Mouse (Mus musculus) heart, adult 9 months (tissue): ENCODE results near the gene Itga9.
A peak's percentile ranks its signal among the peaks of the same experiment; 100 is the strongest.

ENCODE experiments used
- DNase-seq, 2 experiments: peaks; one replicate each; pipeline ENCODE4 v3.0.0; 2022; ENCODE audit warnings: low spot score in 2 of 2

The Itga9 gene

GRCm38 (mm10) chr9:118606817-118607371, 404 bp downstream of the Itga9 start:
- peak in 1 of 2 experiments; percentile 43 for DNase-seq

- no peak for DNase-seq
Measured at GRCm38 (mm10) chr9:118607701-118608401, 1.4 kb downstream of the Itga9 start.

- DNase-seq = no peak
Measured at GRCm38 (mm10) chr9:118608556-118608955, 2.1 kb downstream of the Itga9 start.

DNA sequence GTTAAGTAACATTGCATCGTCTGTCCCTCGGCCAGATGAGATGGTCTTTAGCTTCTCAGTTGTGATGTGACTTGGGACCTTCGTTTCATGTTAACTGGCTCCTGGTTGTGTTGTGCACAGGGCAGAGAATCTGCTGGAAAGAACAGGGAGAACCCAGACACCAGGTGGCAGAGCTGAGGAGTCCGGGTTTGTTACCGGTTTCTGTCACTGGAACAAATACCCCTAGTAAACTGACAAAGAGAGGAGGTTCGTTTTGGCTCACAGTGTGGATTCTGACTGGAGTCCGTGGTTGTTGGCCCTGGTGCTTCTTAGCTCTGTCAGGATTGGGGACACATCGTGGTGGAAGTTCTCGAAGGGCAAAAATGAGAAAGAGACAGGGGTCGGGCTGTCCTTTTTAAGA, 3.6 kb downstream of the Itga9 start:
- peak; percentile 34 to 59 for DNase-seq

DNA sequence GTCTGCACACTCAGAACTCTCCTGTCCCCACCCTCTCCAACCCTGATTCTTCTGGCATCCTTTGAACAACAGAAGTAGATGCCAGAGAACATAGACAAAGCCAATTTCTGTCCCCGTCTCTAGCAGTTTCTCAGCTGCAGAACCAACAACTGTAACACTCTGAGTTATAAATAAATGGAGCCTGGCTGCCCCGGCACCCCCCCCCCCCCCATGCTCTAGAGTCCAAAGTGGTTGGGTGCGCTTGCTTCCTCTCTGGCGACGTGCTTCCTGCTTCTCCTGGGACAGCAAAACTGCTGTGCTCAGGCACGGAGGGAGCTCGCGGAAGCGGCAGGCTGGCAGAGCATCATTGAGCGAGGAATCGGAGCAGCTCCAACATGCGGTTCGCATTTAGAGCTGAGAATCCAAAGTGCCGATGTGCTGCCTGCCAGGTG, 4.6 kb downstream of the Itga9 start:
- peak; percentile 77 to 82 for DNase-seq

GRCm38 (mm10) chr9:118611958-118612581, 5.6 kb downstream of the Itga9 start:
- peak; percentile 40 to 53 for DNase-seq

GRCm38 (mm10) chr9:118617237-118617636, 10.7 kb downstream of the Itga9 start:
- DNase-seq = no peak

- peak in 1 of 2 experiments; percentile 34 for DNase-seq
Measured at GRCm38 (mm10) chr9:118618732-118619250, 12.3 kb downstream of the Itga9 start.

GRCm38 (mm10) chr9:118620807-118621206, 14.3 kb downstream of the Itga9 start:
- no peak for DNase-seq

DNA sequence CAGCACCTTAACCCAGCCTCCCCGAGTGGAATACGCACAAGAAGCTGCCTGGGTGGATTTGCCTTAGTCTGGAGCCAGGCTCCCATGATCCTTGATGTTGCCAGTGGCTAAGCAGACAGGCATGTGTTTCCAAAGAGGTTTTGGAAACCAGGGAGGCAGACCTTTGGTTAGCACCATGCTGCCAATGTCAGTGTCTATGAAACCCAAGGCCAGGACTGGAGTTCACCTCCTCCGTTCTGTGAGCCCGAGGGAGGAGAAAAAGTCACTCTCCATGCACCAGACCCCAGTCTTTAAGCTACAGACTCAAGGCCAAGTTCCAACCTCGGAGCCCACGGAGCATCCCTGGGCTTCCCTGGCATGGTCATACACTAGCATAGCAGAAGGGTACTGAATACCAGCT, 15.2 kb downstream of the Itga9 start:
- no peak for DNase-seq

DNA sequence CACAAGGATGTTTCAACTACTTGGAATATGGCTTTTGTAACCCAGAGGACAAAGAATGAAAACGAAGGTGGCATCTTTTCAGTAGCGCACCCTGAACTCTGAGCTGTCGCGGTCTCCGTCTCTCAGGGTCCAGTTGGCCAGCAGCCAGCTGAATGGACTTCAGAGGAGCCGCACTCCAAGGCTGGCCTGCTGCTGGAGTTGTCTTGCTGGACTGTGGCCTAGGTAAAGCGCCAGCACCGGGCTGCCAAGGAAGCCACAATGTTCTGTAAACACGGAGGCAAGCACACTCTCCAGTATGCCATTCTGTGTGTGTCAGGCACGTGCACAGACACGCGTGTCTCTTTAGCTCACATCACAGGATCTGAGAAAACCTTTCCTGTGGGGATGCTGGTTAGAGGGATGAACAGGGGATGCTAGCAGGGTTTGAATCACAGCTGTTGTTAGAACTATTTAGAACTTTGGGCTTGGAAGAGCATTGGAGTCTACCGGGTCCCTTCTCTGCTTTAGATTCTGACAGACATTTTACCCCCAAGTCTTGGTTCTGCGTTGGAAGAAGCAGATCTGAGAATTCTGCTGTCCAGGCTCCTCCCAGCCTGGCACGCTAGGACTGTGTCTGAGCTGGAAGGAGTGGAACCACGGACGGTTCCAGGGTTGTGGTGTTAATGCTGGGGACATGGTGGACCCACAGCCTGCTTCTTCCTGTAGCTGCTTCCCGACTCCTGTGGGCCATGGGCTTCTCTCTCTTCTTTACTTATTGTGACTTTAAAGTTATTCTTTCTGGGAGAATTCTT, 16.1 kb downstream of the Itga9 start:
- DNase-seq = peak; percentile 37 to 54

DNA sequence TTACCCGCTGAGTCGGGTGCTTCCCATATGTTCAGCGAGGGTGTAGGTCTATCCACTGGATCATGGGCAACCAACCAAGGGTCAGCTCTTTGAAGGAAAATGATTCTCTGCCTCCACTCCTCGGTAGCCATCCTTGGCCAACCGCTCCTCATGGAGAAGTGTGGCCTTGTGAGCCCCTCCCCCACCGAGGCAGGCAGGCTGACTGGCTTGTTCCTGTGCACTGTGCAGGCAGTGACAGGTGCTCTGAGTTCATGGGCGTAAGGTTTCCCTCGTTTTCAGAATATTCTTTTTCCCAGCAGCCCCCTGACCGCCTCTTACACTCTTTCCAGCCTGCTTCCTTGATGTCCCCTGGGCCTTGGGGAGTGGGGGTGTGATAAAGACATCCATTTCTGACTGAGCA, 17.0 kb downstream of the Itga9 start:
- DNase-seq = no peak

DNA sequence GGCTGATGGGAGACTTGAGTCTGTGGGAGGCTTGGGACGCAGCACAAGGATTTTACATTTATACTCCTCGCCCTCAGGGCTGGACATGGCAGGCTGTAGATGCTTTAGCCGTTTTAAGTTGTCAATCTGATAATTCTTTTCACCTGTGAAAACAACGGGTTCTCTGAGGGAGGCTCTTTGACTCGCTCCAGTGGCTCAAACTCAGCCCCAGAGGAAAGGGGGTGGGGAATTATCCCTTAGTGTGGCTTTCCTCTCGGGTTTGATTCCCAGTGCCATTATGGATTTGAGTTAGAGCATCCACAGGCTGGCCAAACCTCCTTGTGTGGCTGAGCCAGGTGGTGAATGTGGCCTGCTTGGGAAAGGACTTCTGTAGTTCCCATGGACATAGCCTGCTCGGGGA, 17.7 kb downstream of the Itga9 start:
- DNase-seq = no peak

DNA sequence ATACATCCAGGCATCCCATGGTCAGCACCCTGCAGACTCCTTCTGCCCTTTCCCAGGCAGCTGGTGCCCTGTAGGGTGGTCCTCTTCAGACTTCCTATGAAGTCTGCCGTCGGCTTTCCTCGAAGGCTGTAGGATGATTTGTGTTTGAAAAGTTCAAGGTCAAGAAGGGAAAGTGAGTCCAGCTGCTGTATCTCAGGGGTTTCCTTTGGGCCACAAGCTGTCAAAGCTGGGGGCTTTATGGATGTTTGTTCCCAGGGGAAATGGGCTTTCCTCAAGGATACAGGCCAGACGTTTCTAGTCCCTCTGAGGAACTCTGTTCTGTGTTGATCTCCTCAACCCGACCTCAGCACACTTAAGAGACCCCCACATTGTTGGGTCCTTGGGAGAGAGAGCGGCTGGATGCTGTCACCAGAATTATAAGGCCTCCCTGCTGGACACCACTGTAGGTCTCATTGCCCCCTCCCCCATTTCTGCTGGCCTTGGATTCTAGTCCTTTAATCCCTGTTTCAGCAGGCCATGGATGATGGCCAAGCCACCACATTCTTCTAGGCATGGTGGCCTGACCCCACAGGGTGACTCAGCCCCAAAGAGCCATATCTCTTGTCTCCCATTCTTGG, 23.4 kb downstream of the Itga9 start:
- no peak for DNase-seq

DNA sequence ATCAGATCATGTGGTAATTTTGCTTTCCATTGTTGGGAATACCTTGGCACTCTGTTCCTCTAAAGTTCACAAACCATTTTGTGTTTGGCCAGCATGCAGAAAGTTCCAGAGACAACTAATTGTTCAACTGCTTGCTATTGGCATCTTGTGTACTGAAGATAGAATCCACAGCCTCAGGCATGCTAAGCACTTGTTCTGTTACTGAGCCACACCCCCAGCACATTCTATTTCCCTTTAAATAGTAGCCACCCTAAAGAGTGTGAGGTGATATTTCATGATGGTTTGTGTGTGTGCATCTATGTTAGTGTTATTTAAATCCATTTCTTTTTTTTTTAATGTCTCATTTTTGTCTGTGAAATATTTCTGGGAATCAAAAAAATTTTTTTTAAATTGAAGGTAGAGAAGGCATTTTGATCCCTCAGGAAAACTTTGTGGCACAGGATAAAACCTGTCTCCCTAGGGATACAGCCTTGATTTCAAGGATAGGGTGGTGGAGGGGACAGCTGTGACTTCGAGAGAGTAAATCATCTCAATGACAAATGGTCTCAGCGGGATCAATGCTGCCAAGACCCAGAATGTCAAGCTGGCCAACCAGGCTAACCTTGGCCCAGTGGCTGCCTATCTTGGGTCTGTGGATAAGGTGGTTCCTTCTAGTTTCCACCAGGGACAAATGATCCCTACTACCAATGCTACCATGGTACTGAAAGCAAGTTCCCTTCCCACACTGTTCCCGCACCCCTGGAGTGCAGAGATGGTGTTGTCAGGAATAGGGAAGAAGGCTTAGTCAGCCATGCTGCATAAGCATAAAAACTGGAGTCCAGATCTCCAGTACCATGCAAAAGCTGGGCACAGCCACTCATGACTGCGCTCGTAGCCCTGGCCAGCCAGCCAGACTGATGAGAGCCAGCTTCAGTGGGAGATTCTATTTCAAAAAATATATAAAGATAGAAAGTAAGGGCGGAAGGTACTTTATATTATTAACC, 25.6 kb downstream of the Itga9 start:
- no peak for DNase-seq

DNA sequence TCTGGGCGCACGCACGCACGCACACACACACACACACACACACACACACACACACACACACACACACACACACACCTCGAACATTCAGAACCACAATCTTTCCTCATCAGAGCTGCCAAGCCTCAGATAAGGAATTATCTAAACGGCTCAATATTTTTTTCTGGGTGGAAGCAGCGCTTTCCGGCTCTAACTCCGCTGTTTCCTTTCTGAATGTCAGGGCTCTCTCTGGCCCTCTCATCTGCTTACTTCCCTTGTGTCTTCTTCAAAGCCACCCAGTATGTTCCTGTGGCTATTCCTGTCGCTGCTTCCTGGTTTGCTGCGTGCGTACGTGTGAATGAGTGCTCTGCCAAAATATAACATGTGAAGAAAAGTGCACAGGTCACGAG, 26.3 kb downstream of the Itga9 start:
- DNase-seq = peak in 1 of 2 experiments; percentile 38

GRCm38 (mm10) chr9:118638642-118639210, 32.2 kb downstream of the Itga9 start:
- no peak for DNase-seq

- no peak for DNase-seq
Measured at GRCm38 (mm10) chr9:118645698-118646355, 39.3 kb downstream of the Itga9 start.

GRCm38 (mm10) chr9:118647495-118647894, 41.0 kb downstream of the Itga9 start:
- DNase-seq = peak; percentile 30 to 36

- no peak for DNase-seq
Measured at GRCm38 (mm10) chr9:118650976-118651375, 44.5 kb downstream of the Itga9 start.
